Mouse (Mus musculus): ENCODE measurements around the gene Ergic1.

Ergic1 gene

DNA sequence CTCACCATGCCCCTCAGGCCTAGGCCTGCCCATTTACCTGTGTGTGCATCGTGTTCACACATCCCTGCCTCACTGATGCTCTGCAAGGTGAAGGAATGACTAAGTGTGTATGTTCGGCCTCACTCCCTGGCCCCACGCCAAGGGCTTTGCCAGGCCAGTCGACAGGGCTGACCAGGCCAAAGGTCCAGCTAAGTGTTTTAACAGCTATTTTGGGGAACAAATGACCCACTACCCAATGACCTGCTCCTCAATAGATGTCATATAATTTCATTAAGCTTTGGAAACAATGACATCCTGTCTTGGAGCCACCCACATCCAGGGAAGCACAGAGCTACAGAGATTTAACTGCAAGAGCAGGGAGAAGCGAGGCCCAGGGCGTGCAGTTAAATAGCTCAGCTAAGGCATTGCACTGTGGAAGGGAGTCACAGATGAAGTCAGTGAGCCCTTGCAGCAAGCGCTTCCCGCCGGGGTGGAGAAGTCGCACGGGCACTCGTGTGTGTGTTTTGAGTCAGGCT, 41.1 kb downstream of the Ergic1 start:
- DNase-seq, result peak; percentile 65

DNA sequence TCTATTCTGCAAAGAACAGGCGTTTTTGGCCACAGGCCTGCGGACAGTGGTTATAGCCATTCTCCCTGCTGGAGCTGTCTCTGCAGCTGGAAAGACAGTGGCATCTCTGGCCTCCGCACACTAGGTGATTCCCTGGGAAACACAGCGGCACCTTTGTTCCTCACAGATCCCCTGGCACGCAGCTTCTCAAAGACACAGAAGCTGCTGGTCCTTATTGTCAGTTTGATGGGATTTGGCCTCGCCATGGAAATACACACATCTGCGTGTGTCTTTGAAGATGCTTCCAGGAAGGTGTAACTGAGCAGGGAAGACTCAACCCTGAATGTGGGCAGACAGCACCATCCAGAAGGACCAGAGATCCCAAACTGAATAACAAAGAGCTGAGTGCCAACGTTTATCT, 42.0 kb downstream of the Ergic1 start:
- no peak for DNase-seq

DNA sequence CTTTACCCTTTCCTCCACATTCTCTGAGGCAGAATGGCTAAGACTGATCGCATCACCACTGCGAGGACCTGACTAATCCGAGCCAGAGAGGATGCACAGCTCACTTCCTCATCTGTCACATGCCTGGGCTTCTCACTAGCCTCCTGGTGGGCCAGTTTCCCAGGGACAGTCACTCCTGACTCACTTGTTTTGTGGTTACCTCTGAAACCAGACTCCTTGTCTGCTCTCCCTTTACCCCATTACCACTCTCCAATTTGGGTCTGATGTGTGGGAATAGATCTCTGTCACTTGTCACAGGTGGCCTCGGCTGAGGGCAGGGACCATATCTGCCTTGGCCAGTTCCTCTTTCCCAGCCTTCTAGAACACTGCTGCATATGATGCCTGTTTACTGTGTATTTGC, 44.3 kb downstream of the Ergic1 start:
- DNase-seq, result no peak

DNA sequence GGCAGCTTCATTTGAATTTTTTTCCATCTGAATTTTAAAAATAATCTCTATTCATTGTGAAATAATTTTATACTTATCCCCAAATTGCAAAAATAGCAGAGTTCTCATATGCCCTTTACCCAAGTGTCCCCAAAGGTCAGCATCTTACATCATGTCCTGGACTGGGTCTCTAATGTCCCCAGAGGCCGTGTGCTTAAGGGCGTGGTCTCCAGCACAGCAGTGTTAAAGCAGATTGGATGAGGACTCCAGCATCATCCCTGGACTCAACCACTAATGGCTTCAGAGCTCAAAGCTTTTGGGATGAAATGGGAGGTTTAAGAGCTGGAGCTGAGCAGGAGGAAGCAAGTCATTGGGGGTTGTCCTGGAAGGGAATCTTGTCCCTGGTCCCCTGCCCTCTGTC, 45.2 kb downstream of the Ergic1 start:
- DNase-seq, result no peak

DNA sequence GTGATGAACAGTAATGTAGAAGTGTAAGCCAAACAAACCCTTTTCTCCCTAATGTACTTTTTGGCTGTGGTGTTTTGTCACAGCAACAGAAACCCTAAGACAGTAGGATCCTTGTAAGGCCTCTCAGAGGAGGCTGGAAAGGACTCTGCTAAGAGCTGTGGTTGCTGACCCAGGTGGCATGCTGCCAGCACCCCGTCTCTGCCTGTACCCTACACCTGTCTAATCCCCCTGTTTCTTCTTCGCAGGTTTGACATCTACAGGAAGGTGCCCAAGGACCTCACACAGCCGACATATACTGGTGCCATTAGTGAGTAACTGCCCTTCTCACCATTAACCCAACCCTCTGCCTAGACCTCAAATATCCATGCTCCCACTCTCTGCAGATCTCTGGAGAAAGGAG, 47.1 kb downstream of the Ergic1 start:
- DNase-seq, result no peak

DNA sequence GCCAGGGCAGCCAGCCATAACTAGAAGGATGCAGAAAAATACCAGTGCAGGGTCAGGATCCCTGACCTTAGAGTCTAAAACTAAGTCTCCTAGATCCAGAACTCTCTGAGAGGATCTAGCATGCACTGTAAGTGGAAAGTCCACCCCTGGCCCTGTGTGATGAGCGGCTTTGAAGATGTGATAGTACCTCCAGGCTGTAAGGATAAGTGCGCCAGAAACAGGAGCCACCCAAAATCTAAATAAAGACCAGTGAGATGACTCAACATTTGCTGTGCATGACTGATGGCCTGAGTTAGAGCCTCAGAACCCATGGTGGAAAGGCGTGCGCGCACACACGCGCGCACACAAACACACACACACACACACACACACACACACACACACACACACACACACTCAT, 47.6 kb downstream of the Ergic1 start:
- DNase-seq, result no peak

DNA sequence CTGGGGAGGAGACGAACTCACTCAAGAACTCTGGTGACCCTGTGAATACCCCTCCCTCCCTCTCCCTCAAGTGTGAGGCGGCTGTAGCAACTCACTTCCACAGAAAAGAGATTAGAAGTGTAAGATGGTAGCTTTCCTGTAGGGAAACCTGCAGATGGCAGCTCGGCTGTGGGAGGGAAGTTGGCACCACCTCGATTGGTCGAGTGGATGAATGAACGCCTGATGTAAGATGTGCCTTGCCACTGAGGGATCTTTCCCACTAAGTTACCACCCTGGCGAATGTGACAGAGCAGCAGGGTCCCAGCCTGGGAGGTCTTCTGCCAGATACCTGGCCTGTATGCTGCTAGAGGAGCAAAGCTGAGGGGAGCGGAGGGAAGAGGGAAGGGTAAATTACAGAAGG, 48.5 kb downstream of the Ergic1 start:
- DNase-seq, result no peak

DNA sequence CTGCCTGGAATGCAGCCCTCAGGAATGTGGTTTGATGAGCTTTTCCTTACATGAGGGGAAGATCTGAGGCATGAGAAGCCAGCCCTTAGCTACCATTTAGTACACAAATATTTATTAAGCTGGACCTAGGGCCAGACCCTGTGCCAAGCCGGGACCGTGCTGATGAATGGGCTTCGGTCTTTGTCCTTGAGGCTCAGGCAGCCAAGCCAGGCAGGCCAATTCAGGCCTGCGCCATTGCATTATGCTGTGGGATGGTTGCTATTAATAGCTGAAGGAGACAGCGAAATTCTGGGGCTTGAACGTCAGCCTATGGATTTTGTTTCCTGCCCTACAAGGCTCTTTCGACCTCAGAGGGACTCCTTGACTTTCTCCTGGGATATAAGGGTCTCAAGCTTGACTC, 50.0 kb downstream of the Ergic1 start:
- DNase-seq, result no peak

DNA sequence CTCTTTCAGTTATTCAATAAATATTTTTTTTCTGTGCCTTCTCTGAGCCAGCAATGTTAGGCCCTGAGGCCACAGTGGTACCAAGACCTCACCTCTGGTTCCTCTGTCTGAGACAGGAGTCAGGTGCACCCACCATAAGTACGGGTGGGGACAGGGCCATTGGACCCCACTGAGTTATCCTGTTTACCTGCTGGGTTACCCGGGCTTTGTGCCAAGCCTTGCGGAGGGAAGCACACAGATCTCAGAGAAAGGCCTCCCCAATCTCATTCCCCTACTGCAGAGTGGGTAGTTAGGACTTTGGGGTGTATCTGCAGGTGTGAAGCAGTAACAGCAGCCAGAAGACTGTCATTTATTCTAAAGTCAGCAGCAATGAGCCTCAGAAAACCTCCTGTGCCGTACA, 50.6 kb downstream of the Ergic1 start:
- DNase-seq, result peak; percentile 47

DNA sequence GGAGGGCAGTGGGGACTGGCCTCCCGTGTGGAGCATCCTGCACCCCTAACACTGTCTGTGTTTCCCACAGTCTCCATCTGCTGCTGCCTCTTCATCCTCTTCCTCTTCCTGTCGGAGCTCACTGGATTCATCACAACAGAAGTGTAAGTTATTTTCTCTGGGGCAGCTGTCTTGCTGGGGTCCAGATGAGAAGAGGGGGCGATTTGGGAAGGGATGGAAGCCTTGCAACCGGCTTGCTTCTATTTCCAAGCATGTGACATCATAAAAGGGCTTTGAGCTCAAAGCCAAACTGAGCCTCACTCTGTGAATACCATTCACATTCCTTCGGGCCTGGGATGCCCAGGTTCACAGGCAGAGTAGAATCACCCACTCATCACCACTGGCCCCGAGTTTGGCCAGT, 53.0 kb downstream of the Ergic1 start:
- no peak for DNase-seq

DNA sequence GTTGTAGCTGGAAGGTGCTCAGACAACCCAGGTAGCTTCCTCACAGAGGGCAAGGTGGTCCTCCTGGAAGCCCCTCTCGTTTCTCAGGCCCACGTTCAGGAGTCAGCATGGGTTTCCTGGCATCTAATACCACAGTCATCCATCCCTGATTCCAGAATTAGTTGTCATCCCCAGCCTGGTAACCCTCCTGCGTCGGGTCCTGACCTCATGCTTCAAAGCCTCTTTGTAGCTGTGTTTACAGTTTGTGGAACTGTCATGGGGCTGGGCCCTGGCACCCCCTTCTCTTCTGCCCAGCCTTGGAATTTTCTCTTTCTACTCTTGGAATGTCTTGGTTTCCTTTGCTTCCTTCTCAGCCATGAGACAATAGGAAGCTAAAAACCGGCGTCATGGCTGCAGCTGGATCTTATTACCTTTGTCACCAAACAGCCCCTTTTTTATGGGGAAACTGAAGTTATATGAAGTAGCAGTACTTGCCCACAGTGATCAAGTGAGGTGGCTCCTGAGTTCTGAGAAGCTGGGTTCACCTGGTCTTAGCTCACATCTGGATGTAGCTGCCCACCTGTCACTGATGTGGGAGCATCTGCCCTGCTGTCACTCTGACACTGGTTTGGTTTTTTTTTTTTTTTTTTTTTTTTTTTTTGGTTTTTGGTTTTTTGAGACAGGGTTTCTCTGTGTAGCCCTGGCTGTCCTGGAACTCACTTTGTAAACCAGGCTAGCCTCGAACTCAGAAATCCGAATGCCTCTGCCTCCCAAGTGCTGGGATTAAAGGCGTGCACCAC, 53.6 kb downstream of the Ergic1 start:
- DNase-seq, result no peak

DNA sequence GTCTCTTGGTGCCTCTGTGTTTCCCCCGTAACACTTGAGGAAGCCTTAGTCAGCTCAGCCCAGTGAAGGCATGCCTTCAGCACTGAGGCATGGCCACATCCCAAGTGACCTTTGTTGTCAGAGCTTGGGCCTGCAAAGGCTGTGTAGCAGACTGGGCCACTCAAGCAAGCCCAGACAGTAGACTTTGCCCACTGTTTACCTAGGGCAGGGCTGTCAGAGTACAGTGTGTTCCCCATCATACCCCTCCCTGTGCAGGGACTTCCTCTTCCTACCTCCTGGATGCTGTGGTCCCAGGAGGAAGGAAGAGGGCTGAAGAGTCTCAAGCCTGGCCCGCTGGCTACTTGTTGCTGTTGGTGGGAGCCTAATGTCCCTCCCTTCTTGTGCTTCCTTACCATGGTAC, 55.4 kb downstream of the Ergic1 start:
- no peak for DNase-seq

DNA sequence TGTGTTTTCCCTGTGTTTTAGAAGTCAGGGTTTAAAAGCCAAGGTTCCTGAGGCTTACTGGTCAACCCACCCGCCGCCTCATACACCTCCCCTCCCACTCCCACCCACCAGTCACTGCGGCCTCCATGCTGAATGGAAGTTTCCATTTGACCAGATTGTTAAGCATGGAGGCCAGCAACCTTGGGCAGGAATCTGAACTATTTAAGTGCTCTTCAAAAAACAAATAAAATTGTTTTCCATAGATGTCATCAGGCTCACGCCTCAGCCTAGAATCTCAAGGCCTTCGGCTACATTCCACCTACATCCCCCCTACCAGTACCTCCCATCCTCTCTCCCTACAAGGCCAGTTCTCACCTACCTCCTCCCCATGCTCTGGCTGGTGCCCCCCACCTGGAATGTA, 57.2 kb downstream of the Ergic1 start:
- DNase-seq, result no peak

DNA sequence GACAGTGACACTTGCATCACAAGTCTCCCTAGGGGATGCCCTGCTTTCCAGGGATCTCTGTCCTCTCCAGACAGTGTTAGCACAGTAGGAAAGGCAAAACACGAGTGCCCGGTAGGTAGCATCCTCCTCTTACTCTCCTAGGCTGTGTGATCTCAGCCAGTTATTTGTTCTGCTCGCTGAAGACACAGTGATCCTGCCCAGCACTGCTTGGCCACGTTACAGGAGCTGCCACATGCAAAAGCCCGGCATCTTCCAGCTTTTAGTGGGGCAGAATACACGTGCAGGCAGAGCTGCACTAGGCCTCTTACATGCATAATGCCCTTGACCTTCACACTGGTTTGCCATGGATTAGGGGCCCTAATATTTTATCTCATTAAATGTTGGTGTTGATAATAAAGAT, 58.3 kb downstream of the Ergic1 start:
- DNase-seq, result no peak

DNA sequence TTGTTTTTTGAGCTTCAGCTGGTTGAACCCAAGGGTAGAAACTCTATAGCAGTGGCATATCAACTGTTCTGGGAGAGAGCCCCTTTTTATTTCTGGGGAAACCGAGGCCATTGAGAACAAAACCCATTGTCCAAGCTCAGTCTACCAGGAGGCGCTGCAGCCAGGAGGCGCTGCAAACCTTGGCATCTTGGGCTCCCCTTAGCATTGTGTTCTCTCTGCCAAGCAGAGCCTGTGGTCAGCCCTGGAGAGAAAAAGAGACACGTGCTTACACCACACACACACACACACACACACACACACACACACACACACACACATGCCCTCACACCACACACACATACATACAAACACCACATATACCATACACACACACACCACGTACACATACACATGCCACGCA, 59.0 kb downstream of the Ergic1 start:
- DNase-seq, result no peak

DNA sequence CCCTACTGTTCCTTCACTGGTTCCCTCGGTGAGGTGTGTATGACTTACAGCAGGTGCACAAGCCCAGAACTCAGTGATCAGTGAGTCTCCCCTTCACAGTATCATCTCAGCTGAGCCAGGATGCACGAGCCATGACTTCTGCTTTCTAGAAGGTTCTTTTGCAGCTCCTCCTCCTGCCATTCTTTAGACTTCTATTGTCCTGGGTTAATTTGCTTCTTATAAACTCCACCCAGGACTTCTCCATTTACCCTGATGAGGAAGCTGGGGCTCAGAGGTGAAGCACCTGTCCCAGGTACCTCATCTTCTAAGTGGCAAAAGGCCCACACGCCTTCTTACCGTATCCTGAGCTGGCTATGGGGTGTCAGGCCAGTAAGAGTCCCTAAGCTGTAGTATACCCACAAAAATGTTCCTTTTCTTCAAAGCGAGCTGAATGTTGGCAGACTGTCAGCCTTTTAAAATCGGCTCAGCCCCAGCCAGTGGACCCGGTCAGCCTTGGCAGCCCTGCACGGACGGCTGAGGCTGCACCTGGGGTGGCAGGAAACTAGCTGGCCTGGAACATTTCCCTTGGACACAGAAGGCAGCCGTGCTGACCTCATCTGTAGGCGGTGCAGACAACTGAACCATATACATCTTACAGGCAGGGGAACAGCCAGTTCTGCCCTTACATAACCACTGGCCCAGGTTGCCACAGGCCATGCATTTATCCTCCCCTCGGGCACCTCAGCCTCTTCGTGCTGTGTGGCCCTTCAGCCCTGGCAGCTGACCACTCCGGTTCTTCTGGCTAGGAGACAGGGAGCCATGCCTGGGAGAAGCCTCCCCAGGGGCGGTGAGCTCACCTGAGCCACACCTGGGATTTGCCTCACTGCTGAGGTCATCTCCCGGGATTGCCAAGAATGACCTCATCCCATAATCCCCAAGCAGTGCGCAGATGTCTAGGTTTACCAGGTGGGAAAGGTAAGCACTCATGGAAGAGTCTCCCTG, 59.8 kb downstream of the Ergic1 start:
- peak; percentile 86 for DNase-seq

DNA sequence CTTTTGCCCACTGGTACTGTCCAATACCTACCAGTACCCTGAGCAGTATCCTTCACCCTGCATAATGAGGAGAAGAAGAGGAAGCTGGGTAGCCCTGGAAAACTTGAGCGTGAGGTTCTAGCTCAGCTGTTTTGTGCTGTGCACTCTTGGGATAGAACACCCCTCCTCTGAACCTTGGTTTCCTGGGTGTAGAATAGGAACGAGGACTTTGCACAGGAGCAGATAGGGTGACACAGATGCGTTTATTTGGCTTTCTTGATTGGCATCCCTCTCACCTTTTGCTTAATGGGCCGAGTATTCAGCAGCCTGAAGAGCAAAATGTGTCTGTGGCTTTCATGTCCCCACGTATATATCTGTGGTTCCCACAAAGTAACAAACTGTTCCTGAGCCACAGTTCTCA, 60.6 kb downstream of the Ergic1 start:
- no peak for DNase-seq

DNA sequence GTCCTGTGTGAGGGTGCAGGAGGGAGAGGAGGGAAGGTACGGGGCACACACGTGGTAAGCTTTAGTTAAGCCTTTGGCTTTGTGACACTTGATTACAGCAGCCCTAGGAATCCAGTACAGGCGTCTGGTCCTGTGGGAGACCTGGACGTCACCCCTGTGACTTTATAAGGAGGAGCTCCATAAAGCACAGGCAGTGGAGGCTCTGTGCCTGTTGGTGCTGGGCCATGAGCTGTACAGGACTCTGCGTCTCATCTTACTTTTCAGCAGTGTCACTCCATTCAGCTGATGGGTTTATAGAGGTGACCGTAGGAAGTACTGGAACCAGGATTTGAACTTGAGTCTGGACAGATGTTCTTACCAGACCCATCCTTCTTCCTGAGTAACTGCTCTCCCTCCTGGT, 62.7 kb downstream of the Ergic1 start:
- DNase-seq, result no peak

DNA sequence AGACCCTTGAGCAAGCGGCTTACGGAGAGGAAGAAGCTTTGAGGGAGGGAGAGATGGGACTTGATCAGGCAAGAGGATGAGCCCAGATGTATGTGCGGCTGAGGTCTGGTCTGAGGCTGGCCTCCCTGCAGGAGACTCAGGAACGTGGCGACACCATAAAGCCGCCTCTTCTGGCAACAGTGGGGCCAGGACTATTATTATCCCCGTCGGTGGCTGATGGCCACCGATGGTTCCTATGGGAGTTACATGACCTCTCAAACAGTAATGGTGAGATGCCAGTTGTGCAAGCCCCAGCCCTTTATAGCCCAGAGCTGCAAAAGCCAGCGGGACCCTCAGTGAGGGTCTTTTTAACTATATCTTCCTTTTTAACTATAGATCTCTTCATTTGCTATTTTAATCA, 63.7 kb downstream of the Ergic1 start:
- no peak for DNase-seq

DNA sequence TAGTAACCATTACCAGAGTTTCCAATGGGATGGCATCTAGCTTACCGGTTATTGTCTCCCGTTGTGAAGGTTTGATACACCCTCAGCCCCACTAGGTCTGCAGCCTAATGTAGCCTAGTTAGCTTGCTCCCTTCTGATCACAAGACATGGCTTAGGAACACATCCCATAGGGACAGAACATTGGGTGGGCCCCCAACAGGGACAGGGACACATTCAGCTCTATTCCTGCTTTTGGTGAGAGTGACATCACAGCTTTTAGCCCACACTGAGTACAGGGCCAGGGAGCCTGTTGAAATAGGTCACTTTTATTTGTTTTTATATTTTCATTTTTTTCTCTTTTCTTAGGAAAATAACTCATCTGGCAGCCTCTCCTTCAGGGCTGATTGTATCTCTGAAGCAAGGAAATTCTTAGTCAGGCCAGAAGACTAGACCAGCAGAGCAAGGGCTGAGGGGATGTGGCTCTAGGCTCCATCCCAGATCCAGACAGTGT, 64.3 kb downstream of the Ergic1 start:
- DNase-seq, result no peak

DNA sequence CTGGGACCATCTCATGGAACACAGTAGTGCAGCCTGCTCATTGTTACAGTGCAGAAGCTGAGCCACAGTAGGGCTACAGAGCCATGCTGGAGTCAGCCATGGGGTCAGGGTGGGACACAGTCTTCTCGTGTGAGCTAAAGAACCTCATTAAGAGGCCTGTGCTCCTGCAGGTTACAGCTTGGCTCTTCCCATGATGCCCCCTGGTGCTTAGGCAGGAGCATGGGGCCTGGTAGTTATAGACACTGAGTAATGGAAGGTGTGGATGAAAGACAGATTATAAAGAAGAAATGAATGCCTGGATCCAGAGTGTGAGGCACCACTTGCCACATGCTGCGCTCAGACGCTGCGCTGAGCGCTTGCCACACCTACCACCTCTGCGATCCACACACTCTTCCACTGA, 67.2 kb downstream of the Ergic1 start:
- no peak for DNase-seq

DNA sequence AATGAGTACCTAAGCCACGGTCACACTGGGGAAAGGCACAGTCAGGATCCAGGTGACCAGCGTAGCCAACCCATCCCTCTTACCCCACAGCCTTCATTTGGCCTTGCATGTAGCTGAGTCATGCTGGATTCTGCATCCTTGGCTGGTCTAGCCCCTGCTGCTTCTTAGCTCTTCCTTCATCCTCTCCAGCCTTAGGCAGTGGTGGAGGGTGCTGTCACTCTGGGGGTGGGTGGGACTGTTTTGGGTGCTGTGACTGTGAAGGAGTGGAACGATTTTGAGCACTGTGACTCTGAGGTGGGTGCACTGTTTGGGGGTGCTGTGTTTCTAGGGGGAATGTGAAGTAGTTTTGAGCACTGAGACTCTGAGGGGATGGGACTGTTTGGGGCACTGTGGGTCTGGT, 67.6 kb downstream of the Ergic1 start:
- DNase-seq, result no peak

DNA sequence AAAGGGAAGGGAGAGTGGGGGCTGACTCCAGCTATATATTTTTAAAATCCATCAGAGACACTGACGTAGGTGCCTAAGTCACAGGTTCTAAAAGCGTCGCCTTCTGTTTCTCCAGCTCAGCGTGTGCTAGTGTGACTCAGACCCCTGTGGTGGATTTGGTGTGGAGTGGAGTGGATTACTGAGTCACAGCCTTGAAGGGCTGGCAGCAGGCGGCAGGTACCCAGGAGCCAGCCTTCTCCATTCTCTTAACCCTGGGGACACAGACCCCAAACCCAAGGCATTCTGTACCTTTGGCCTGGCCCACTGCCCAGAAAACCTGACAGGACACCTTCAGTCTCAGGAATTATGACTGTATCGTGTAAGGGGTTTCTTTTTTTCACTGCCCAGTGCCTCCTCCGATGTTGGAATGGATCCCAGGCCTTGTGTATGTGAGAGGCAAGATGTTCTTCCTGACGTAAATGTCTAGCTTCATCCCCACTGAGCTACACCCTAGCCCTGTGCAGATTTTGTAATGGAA, 70.6 kb downstream of the Ergic1 start:
- peak; percentile 62 for DNase-seq

DNA sequence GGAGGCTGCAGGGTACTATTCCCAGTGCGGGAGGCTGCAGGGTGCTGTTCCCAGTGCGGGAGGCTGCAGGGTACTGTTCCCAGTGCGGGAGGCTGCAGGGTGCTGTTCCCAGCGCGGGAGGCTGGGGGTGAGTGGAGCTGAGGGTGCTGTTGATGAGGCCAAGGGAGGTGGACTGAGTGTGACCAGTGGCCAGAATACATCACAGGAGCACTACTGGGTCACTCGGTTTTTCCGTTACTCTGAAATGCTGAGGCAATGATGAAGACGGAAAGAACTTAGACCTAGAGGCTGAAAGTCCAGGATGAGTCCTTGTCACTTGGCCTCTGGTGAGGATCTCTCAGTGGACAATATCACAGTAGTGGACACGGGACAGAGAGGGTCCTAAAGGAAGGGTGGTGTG, 71.9 kb downstream of the Ergic1 start:
- DNase-seq, result no peak

All from cerebellum, adult 8-10 months (tissue).